Mouse (Mus musculus) neural tube, embryonic 11.5 days (tissue): ENCODE results near the gene Prpf3. TPM values are rescaled to one million over a fixed set of nuclear protein-coding genes. Genes with fewer than 3 reads are reported as not detected.

Experiments used
- ATAC-seq: fragments of 200-750 bp; cut with Nextera tagmentation; 2 replicates; pipeline ENCODE4 v1.8.0; 2017; ENCODE audit warnings: moderate number of reproducible peaks, mild to moderate bottlenecking, moderate TSS enrichment, moderate library complexity; ENCODE audit not compliant: insufficient read depth, low FRiP score, low TSS enrichment
- DNase-seq: peaks from one replicate; pipeline ENCODE4 v3.0.0-alpha.2; 2015; ENCODE audit warnings: low spot score
- H3K27ac ChIP-seq: fragments of 300-500 bp; sonication (generic); 2 replicates; pipeline ENCODE4 v1.5.1; 2014; ENCODE audit warnings: low read depth, mild to moderate bottlenecking, low read length
- H3K27me3 ChIP-seq: fragments of 300-500 bp; sonication (generic); 2 replicates; pipeline ENCODE4 v1.6.1; 2014; ENCODE audit warnings: mild to moderate bottlenecking, low read length, mixed read lengths; ENCODE audit not compliant: control insufficient read depth, insufficient read depth
- H3K36me3 ChIP-seq: fragments of 300-500 bp; sonication (generic); 2 replicates; pipeline ENCODE4 v1.6.1; 2014; ENCODE audit warnings: mild to moderate bottlenecking, low read length, moderate library complexity, mixed read lengths; ENCODE audit not compliant: control insufficient read depth, insufficient read depth
- H3K4me1 ChIP-seq: fragments of 300-500 bp; sonication (generic); 2 replicates; pipeline ENCODE4 v1.6.1; 2014; ENCODE audit warnings: low read length, mixed read lengths; ENCODE audit not compliant: control insufficient read depth, insufficient read depth
- H3K4me2 ChIP-seq: fragments of 300-500 bp; sonication (generic); 2 replicates; pipeline ENCODE4 v1.6.1; 2014; ENCODE audit warnings: low read depth, mild to moderate bottlenecking, moderate library complexity
- H3K4me3 ChIP-seq: fragments of 300-500 bp; sonication (generic); 2 replicates; pipeline ENCODE4 v1.5.1; 2014; ENCODE audit warnings: low read depth, low read length
- H3K9ac ChIP-seq: fragments of 300-500 bp; sonication (generic); 2 replicates; pipeline ENCODE4 v1.6.1; 2014; ENCODE audit warnings: mild to moderate bottlenecking, low read length
- H3K9me3 ChIP-seq: fragments of 300-500 bp; sonication (generic); 2 replicates; pipeline ENCODE4 v1.6.1; 2016; ENCODE audit warnings: low read length; ENCODE audit not compliant: control insufficient read depth
- WGBS: fragments of 180-500 bp; shearing (Covaris S2); extraction: QIAGEN DNeasy Blood & Tissue Kit; methylation state at CpG from one replicate; pipeline ENCODE4 v1.1.7; 2014; 5-methylcytosine and 5-hydroxymethylcytosine counted together
- polyA plus RNA-seq: library from polyadenylated mRNA; unstranded; fragments of >200 nt; fragmentation: Nextera tagmentation; extraction: Ambion mirVana; gene quantifications from 2 replicates; pipeline ENCODE4 v1.2.1, GENCODE M21; 2014

Gene Prpf3
- polyA plus RNA-seq, 1 experiment from 2014 or later: 69.6 TPM

- 0 out of 2 replicates have a peak, but pooled peaks have one; percentile 9 for ATAC-seq
- no peak for DNase-seq
Measured at GRCm38 (mm10) chr3:95856115-95856514, 430 bp upstream of the Prpf3 start.

GRCm38 (mm10) chr3:95851317-95851716 is 4.4 kb downstream of the Prpf3 start:
- no peaks in the 10 kb centered on the region for H3K27me3 ChIP-seq
- H3K4me2 ChIP-seq: no peak overlapping the region
- H3K27ac ChIP-seq: no peak overlapping the region
- WGBS: 97% methylated on average over 8 of the region's 8 CpGs
- H3K4me1 ChIP-seq: peaks cover 7% of the 10 kb centered on the region; the same call in 1 of the 2 replicates
- no peak for DNase-seq
- no peak overlapping the region for H3K4me3 ChIP-seq
- H3K9me3 ChIP-seq: no peaks in the 10 kb centered on the region
- H3K36me3 ChIP-seq: peaks cover 25% of the 10 kb centered on the region
- ATAC-seq: no peak
- no peak overlapping the region for H3K9ac ChIP-seq

More at GRCm38 (mm10) chr3:95856115-95856514, 430 bp upstream of the Prpf3 start:
- WGBS: 30% methylated on average over 7 of the region's 7 CpGs
- H3K4me1 ChIP-seq: peaks cover 7% of the 10 kb centered on the region; the same call in 1 of the 2 replicates
- H3K27ac ChIP-seq: peak overlapping the region; percentile 21; the same call in 1 of the 2 replicates
- peak overlapping the region; percentile 79 for H3K9ac ChIP-seq
- peaks cover 5% of the 10 kb centered on the region for H3K36me3 ChIP-seq
- peak overlapping the region; percentile 89 for H3K4me3 ChIP-seq
- H3K9me3 ChIP-seq: no peaks in the 10 kb centered on the region
- peak overlapping the region; percentile 72 for H3K4me2 ChIP-seq
- no peaks in the 10 kb centered on the region for H3K27me3 ChIP-seq

GRCm38 (mm10) chr3:95850611-95851010 is 5.1 kb downstream of the Prpf3 start:
- H3K36me3 ChIP-seq: peaks cover 31% of the 10 kb centered on the region
- H3K9ac ChIP-seq: no peak overlapping the region
- WGBS: 88% methylated on average over 4 of the region's 4 CpGs
- ATAC-seq (no peak), DNase-seq (no peak)
- H3K27me3 ChIP-seq: no peaks in the 10 kb centered on the region
- no peak overlapping the region for H3K27ac ChIP-seq
- H3K4me3 ChIP-seq: no peak overlapping the region
- H3K4me1 ChIP-seq: peaks cover 5% of the 10 kb centered on the region; the same call in 1 of the 2 replicates
- H3K9me3 ChIP-seq: no peaks in the 10 kb centered on the region
- H3K4me2 ChIP-seq: no peak overlapping the region

- ATAC-seq (no peak), DNase-seq (no peak)
- Histone ChIP-seq H3K4me2 (no peak overlapping the region), H3K27me3 (no peaks in the 10 kb centered on the region), H3K9ac (no peak overlapping the region), H3K9me3 (no peaks in the 10 kb centered on the region), H3K4me3 (no peak overlapping the region), H3K36me3 (peaks cover 30% of the 10 kb centered on the region), H3K4me1 (no peaks in the 10 kb centered on the region), H3K27ac (no peak overlapping the region)
- WGBS: 91% methylated on average over 3 of the region's 3 CpGs
Measured at GRCm38 (mm10) chr3:95842503-95843214, 13.0 kb downstream of the Prpf3 start.

GRCm38 (mm10) chr3:95839250-95839649 is 16.4 kb downstream of the Prpf3 start:
- Histone ChIP-seq H3K9me3 (no peaks in the 10 kb centered on the region), H3K27ac (no peak overlapping the region), H3K27me3 (no peaks in the 10 kb centered on the region), H3K9ac (no peak overlapping the region), H3K4me2 (no peak overlapping the region), H3K4me1 (no peaks in the 10 kb centered on the region), H3K4me3 (no peak overlapping the region), H3K36me3 (peaks cover 14% of the 10 kb centered on the region)
- DNase-seq (no peak), ATAC-seq (no peak)
- 94% methylated on average over 2 of the region's 2 CpGs for WGBS

GRCm38 (mm10) chr3:95829053-95829452 is 26.6 kb downstream of the Prpf3 start:
- 92% methylated on average over 4 of the region's 4 CpGs for WGBS
- DNase-seq (no peak), ATAC-seq (no peak)
- peaks cover 22% of the 10 kb centered on the region for H3K36me3 ChIP-seq
- H3K9me3 ChIP-seq: no peaks in the 10 kb centered on the region
- no peak overlapping the region for H3K9ac ChIP-seq
- H3K4me1 ChIP-seq: no peaks in the 10 kb centered on the region
- no peak overlapping the region for H3K27ac ChIP-seq
- H3K4me3 ChIP-seq: no peak overlapping the region
- no peak overlapping the region for H3K4me2 ChIP-seq
- no peaks in the 10 kb centered on the region for H3K27me3 ChIP-seq

- DNase-seq: no peak
- Histone ChIP-seq H3K27ac (no peak overlapping the region), H3K9me3 (no peaks in the 10 kb centered on the region), H3K4me3 (no peak overlapping the region), H3K4me1 (no peaks in the 10 kb centered on the region), H3K27me3 (no peaks in the 10 kb centered on the region), H3K9ac (no peak overlapping the region), H3K36me3 (peaks cover 14% of the 10 kb centered on the region), H3K4me2 (no peak overlapping the region)
- no peak for ATAC-seq
- WGBS: 74% methylated on average over 2 of the region's 2 CpGs
Measured at GRCm38 (mm10) chr3:95826275-95826674, 29.4 kb downstream of the Prpf3 start.

GRCm38 (mm10) chr3:95820046-95821010 is 35.4 kb downstream of the Prpf3 start:
- Histone ChIP-seq H3K4me3 (peak overlapping the region; percentile 66), H3K9me3 (no peaks in the 10 kb centered on the region), H3K4me2 (peak overlapping the region; percentile 50), H3K36me3 (no peaks in the 10 kb centered on the region), H3K27me3 (no peaks in the 10 kb centered on the region), H3K27ac (peak overlapping the region; percentile 98; the same call in 1 of the 2 replicates), H3K4me1 (peaks cover 8% of the 10 kb centered on the region; the same call in 1 of the 2 replicates), H3K9ac (peak overlapping the region; percentile 75)
- no peak for DNase-seq
- 48% methylated on average over 10 of the region's 10 CpGs for WGBS
- ATAC-seq: no peak; the same call in 1 of the 2 replicates
